Mouse (Mus musculus) gastrocnemius, postnatal 4 days (tissue): ENCODE measurements around the gene Cxcl1. TPM values are rescaled to one million over a fixed set of nuclear protein-coding genes. Genes with fewer than 3 reads are reported as not detected.

ENCODE experiments used
- total RNA-seq, 2 experiments: library from RNA; stranded (reverse); gene quantifications; 2 replicates each; pipeline ENCODE4 v1.2.3; 2021

Cxcl1 gene
- total RNA-seq, 2 experiments from 2014 or later = 0.69 to 0.91 TPM

Other genes with a start within 250 kb of the Cxcl1 start
- under 1 TPM in 1 of 2 experiments, not detected in 1; 0.34 TPM for gene Cxcl5, start 131.9 kb upstream of the Cxcl1 start, total RNA-seq
- 1 to 10 TPM; 1.4 to 1.5 TPM for gene Ppbp, start 122.7 kb upstream of the Cxcl1 start, total RNA-seq
- gene Pf4, start 118.8 kb upstream of the Cxcl1 start, total RNA-seq = 10 to 100 TPM; 77.8 to 84.1 TPM
- gene Cxcl3, start 105.1 kb upstream of the Cxcl1 start, total RNA-seq = not detected
- not detected for gene Cxcl15, start 96.7 kb upstream of the Cxcl1 start, total RNA-seq
- gene Cxcl2, start 12.6 kb downstream of the Cxcl1 start, total RNA-seq = not detected
- 10 to 100 TPM; 22.0 to 22.2 TPM for gene Mthfd2l, start 39.9 kb downstream of the Cxcl1 start, total RNA-seq
- under 1 TPM; 0.56 to 0.73 TPM for gene Epgn, start 136.2 kb downstream of the Cxcl1 start, total RNA-seq
- under 1 TPM in 1 of 2 experiments, not detected in 1; 0.10 TPM for gene Ereg, start 183.4 kb downstream of the Cxcl1 start, total RNA-seq
- not detected for gene Areg, start 248.4 kb downstream of the Cxcl1 start, total RNA-seq